Mouse (Mus musculus): ENCODE measurements at regions not wholly inside any gene's neighbourhood (a gene's known extent, or its start where the extent isn't known, plus 50 kb on each side); places are given as distances from the start of the nearest gene placed in this dataset.

GRCm38 (mm10) chr7:90059249-90059628 is 70.8 kb upstream of the Picalm start:
- no peak for DNase-seq (ENCODE audit: low spot score in 2 of 2)

GRCm38 (mm10) chr7:90059629-90060301 is 70.2 kb upstream of the Picalm start:
- DNase-seq (ENCODE audit: low spot score in 2 of 2) = no peak

- DNase-seq (ENCODE audit: low spot score in 2 of 2) = no peak
These were observed 69.5 kb upstream of the Picalm start for GRCm38 (mm10) chr7:90060343-90061175.

- no peak for DNase-seq (ENCODE audit: low spot score in 2 of 2)
These were observed 68.3 kb upstream of the Picalm start for GRCm38 (mm10) chr7:90061701-90062100.

GRCm38 (mm10) chr7:90062874-90063273 is 67.1 kb upstream of the Picalm start:
- DNase-seq (ENCODE audit: low spot score in 2 of 2) = no peak

- no peak for DNase-seq (ENCODE audit: low spot score in 2 of 2)
These were observed 65.8 kb upstream of the Picalm start for GRCm38 (mm10) chr7:90064198-90064597.

DNA sequence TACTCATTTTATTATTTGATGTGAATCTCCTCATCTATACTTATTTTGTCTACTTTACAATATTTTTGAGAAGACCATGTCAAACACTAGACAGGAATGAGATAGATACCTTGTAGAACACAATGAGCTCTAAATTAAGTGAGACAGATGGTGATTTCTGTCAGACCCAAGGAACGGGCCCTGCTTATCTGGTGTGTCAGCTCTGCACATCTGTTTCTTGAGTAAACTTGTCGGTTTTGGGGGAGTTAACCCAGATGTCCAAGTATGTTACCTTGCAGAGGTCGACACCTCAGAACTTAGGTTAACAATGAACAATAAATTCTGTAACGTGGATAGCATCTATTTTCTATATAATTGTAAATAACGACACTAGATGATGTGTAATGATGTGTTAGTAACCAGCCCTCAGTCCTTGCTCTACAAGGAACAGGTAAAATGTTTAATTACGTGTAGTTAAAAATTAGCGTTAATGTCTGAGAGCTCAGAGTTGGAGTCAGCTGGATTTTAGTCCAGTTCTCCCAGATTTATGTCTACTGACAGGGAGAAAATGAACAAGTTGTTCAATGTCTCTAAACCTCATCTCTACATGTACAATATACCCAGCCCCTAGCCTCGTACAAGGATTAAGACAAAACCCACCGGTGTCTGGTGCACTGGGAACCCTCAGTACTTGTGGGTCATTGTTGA is 64.6 kb upstream of the Picalm start:
- DNase-seq (ENCODE audit: low spot score in 2 of 2) = no peak

DNA sequence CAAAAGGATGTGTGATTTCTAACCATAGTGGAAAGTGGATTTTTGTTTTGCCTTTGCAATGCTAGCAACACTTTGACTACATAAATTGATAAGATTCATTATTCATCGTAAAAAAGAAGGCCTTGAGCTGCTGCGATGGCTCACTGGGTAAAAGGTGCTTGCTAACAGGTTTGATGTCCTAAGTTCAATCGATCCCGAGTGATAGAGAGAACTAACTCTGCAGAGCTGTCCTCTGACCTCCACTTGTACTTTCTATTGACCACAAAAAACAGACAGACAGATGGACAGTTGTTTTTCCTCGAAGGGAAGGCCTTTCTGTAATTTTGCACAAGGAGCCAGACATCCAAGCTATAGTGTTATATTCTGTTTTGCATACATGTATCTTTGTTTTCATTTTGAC is 63.7 kb upstream of the Picalm start:
- DNase-seq (ENCODE audit: low spot score in 2 of 2) = no peak

- DNase-seq (ENCODE audit: low spot score in 2 of 2) = no peak
These were observed 61.9 kb upstream of the Picalm start for GRCm38 (mm10) chr7:90067961-90068665.

GRCm38 (mm10) chr7:90070267-90070666 is 59.7 kb upstream of the Picalm start:
- DNase-seq (ENCODE audit: low spot score in 2 of 2) = no peak

DNA sequence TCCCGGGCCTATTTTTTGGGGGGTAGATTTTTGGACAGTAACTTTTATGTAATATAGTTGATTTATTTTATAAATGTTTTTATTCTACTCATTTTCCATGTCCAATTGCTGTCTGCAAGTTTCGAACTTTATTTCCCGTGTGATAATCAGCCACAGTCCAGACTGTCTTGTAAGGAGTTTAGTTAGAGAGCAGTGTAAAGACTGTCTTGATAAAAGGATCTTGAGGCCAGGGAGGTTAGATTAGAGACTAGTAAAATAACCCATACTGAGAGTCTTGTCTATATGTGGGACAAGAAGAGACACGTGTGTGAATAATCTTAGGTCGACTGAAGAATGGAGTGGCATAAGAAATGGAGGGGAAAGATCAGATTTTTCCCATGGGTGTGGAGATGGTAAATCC is 56.1 kb upstream of the Picalm start:
- DNase-seq (ENCODE audit: low spot score in 2 of 2) = no peak

- DNase-seq (ENCODE audit: low spot score in 2 of 2) = no peak
These were observed 55.4 kb upstream of the Picalm start for GRCm38 (mm10) chr7:90074592-90074991.

- no peak for DNase-seq (ENCODE audit: low spot score in 2 of 2)
These were observed 52.4 kb upstream of the Picalm start for GRCm38 (mm10) chr7:90077565-90077964.

GRCm38 (mm10) chr7:90080083-90080772 is 49.8 kb upstream of the Picalm start:
- DNase-seq (ENCODE audit: low spot score in 2 of 2) = no peak

Measured in urinary bladder, adult 18-20 months (tissue).